Mouse (Mus musculus) heart, postnatal 0 days (tissue): ENCODE data around the gene Casp9. TPM values are rescaled to one million over a fixed set of nuclear protein-coding genes. Genes with fewer than 3 reads are reported as not detected.

Experiments
- ATAC-seq: fragments of 200-750 bp; cut with Nextera tagmentation; 2 replicates; pipeline ENCODE4 v1.8.0; 2017; ENCODE audit warnings: low read depth, moderate number of reproducible peaks, moderate library complexity; ENCODE audit not compliant: insufficient read depth
- DNase-seq: peaks from one replicate; pipeline ENCODE4 v3.0.0-alpha.2; 2016; ENCODE audit warnings: low spot score
- H3K27ac ChIP-seq: fragments of 300-500 bp; sonication (generic); 2 replicates; pipeline ENCODE4 v1.5.1; 2014; ENCODE audit warnings: low read depth, mild to moderate bottlenecking
- H3K27me3 ChIP-seq: fragments of 300-500 bp; sonication (generic); 2 replicates; pipeline ENCODE4 v1.6.1; 2014; ENCODE audit warnings: low read length, mixed read lengths; ENCODE audit not compliant: control insufficient read depth, insufficient read depth
- H3K36me3 ChIP-seq: fragments of 300-500 bp; sonication (generic); replicated peaks from 2 replicates; pipeline ENCODE4 v1.6.1; 2014; ENCODE audit warnings: low read length, mixed read lengths; ENCODE audit not compliant: control insufficient read depth, insufficient read depth
- H3K4me1 ChIP-seq: fragments of 300-500 bp; sonication (generic); 2 replicates; pipeline ENCODE4 v1.6.1; 2014; ENCODE audit warnings: antibody characterized with exemption; ENCODE audit not compliant: control insufficient read depth, insufficient read depth
- H3K4me2 ChIP-seq: fragments of 300-500 bp; sonication (generic); 2 replicates; pipeline ENCODE4 v1.6.1; 2014; ENCODE audit warnings: low read depth, mild to moderate bottlenecking, low read length, moderate library complexity
- H3K4me3 ChIP-seq: fragments of 300-500 bp; sonication (generic); 2 replicates; pipeline ENCODE4 v1.5.1; 2014; ENCODE audit warnings: low read depth, low read length
- H3K9ac ChIP-seq: fragments of 300-500 bp; sonication (generic); replicated peaks from 2 replicates; pipeline ENCODE4 v1.6.1; 2014; ENCODE audit warnings: low read depth, low read length, mixed read lengths
- H3K9me3 ChIP-seq: fragments of 300-500 bp; sonication (generic); replicated peaks from 2 replicates; pipeline ENCODE4 v1.6.1; 2016; ENCODE audit warnings: low read length; ENCODE audit not compliant: control insufficient read depth
- CTCF ChIP-seq: IDR thresholded peaks from 2 replicates; pipeline ENCODE4 v1.5.1; 2016; ENCODE audit warnings: antibody characterized with exemption, control low read depth, low read depth
- EP300 ChIP-seq: IDR thresholded peaks from 2 replicates; pipeline ENCODE4 v1.6.1; 2016; ENCODE audit warnings: antibody characterized with exemption, low read depth
- WGBS: fragments of 180-500 bp; shearing (Covaris S2); extraction: QIAGEN DNeasy Blood & Tissue Kit; methylation state at CpG from one replicate; pipeline ENCODE4 v1.1.7; 2014; 5-methylcytosine and 5-hydroxymethylcytosine counted together
- polyA plus RNA-seq: library from polyadenylated mRNA; unstranded; fragments of >200 nt; fragmentation: Nextera tagmentation; extraction: Ambion mirVana; gene quantifications from 2 replicates; pipeline ENCODE4 v1.2.1, GENCODE M21; 2015
- total RNA-seq: library from RNA; depleted of rRNA; stranded (reverse); fragments of >200 nt; gene quantifications from 2 replicates; pipeline ENCODE4 v1.2.3, GENCODE M21; 2014; ENCODE audit warnings: low replicate concordance

The Casp9 gene
- total and polyA plus RNA-seq, 2 experiments from 2014 or later: 12.8 to 26.0 TPM

DNA sequence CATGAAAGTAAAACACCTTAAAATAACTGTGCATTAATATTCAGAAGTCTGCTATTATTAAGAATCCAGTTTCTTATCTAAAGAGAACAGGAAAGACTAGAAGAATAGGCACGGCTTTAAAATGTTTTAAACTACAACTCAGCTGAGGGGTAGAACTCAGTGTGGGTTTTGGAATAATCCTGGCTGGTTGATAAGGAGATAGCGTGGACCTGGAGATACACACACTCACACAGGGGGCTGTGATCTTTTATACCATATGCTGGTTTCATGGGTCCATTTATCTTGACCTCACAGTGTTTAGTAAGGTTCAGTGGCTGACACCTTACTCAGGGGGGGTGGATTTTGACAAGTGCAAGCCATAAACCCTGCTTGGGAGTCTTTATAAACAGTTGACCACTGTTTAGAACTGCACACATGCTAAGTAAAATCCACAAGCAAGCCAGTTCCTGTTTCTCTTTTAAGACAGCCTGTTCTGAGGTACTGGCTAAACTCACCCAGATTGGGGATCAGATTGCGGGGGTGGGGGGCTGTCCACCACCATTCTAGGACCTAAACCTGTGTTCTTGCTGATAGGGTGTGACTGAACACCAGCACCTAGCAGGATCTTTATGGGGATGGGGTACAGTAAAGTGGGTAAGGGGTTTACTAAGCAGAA lies 3.7 kb upstream of the Casp9 start:
- ATAC-seq (no peak), DNase-seq (no peak)
- Histone ChIP-seq H3K27me3 (no peaks in the 10 kb centered on the region), H3K9ac (peak overlapping the region; percentile 93), H3K4me3 (peak overlapping the region; percentile 99), H3K4me1 (peaks cover 7% of the 10 kb centered on the region), H3K9me3 (no peaks in the 10 kb centered on the region), H3K36me3 (peaks cover 24% of the 10 kb centered on the region), H3K4me2 (peak overlapping the region; percentile 93), H3K27ac (peak overlapping the region; percentile 85)
- no peak for TF ChIP-seq CTCF
- no peak for TF ChIP-seq EP300
- WGBS: 41% methylated on average over 3 of the region's 3 CpGs

DNA sequence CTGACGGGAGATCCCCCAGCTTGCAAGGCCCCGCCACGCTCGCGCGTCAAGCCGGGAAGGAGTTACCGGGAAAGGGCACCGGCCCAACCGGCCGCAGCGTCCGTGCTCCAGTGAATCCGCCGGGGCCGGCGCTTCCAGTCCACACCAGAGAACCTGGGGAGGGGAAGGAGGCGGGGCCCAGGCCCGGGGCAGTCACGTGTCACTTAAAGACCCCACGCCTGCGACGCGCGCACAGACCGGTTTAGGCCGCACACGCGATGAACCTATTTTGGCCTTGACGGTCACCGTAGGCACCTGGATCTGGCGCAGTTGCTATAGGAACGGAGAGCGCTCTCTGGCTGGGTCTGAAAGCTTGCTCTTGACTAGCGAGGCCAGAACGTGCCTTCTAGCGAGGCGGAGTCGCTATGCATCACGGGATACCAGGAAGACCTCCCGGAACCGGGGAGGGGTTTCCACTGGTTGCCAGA lies 2.9 kb upstream of the Casp9 start, which contains the start of gene Dnajc16:
TSS of gene Dnajc16 (minus strand) at position 408 of the 467 bp plus-strand sequence.
- TF ChIP-seq EP300 (peak; percentile 77; the same call in 1 of the 2 replicates), CTCF (peak; percentile 9)
- peak within 1 kb of the TSS; percentile 99 for H3K4me3 ChIP-seq
- peaks cover 7% of the 10 kb centered on the region for H3K4me1 ChIP-seq
- H3K36me3 ChIP-seq: peaks cover 16% of the 10 kb centered on the region
- peak; percentile 99 for DNase-seq
- no peaks in the 10 kb centered on the region for H3K9me3 ChIP-seq
- peak within 1 kb of the TSS; percentile 93 for H3K4me2 ChIP-seq
- WGBS: under 1% methylated on average over 42 of the region's 42 CpGs
- no peaks in the 10 kb centered on the region for H3K27me3 ChIP-seq
- ATAC-seq: peak; percentile 86
- peak within 1 kb of the TSS; percentile 85 for H3K27ac ChIP-seq
- peak within 1 kb of the TSS; percentile 93 for H3K9ac ChIP-seq

DNA sequence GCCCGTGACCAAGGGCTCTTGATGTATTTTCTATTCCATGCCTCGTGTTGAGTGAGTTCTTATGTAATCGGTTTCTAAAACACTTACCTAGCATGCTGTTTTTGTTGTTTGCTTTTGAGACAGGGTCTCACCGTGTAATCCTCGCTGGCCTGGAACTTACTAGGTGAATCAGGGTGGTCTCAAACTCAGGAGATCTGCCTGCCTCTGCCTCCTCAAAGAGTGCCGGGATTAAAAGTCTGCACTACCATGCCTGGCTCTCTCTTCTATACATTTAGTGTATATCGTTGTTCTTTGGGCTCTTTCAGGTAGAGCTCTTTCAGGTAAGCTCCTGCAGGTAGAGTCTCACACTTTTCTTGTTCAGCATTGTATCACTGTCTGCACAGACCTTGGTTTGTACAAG lies 1.9 kb upstream of the Casp9 start:
- H3K27me3 ChIP-seq: no peaks in the 10 kb centered on the region
- H3K4me3 ChIP-seq: no peak overlapping the region
- TF ChIP-seq CTCF (no peak), EP300 (no peak)
- DNase-seq (no peak), ATAC-seq (no peak)
- H3K27ac ChIP-seq: no peak overlapping the region
- no peak overlapping the region for H3K9ac ChIP-seq
- H3K4me1 ChIP-seq: peaks cover 7% of the 10 kb centered on the region
- no peak overlapping the region for H3K4me2 ChIP-seq
- H3K9me3 ChIP-seq: no peaks in the 10 kb centered on the region
- 89% methylated on average over 7 of the region's 7 CpGs for WGBS
- H3K36me3 ChIP-seq: peaks cover 9% of the 10 kb centered on the region; the same call in 1 of the 2 replicates

DNA sequence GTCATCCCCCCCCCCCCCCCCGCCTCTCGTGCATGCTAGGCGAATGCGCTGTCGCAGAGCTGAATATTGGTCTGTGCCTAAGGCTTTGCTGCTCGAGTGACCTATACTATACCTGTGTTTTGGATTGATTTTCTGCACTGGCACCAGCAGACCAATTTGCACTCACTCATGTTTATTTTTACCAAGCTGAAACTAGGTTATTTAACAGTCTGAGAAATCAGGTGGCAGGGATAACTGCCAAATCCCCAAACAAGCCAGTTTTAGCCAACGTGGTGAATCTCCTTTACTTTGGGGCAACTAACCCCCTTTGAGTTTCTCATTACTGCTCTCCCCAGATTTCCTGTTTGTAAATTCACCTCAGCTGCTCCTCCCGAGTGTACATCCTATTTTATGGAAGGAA lies 1.5 kb upstream of the Casp9 start:
- no peak overlapping the region for H3K4me2 ChIP-seq
- TF ChIP-seq EP300 (no peak), CTCF (no peak)
- H3K36me3 ChIP-seq: peaks cover 11% of the 10 kb centered on the region; the same call in 1 of the 2 replicates
- no peak for ATAC-seq
- H3K27ac ChIP-seq: no peak overlapping the region
- H3K4me1 ChIP-seq: peaks cover 7% of the 10 kb centered on the region
- WGBS: 83% methylated on average over 8 of the region's 8 CpGs
- H3K4me3 ChIP-seq: no peak overlapping the region
- DNase-seq: no peak
- no peak overlapping the region for H3K9ac ChIP-seq
- no peaks in the 10 kb centered on the region for H3K27me3 ChIP-seq
- H3K9me3 ChIP-seq: no peaks in the 10 kb centered on the region

DNA sequence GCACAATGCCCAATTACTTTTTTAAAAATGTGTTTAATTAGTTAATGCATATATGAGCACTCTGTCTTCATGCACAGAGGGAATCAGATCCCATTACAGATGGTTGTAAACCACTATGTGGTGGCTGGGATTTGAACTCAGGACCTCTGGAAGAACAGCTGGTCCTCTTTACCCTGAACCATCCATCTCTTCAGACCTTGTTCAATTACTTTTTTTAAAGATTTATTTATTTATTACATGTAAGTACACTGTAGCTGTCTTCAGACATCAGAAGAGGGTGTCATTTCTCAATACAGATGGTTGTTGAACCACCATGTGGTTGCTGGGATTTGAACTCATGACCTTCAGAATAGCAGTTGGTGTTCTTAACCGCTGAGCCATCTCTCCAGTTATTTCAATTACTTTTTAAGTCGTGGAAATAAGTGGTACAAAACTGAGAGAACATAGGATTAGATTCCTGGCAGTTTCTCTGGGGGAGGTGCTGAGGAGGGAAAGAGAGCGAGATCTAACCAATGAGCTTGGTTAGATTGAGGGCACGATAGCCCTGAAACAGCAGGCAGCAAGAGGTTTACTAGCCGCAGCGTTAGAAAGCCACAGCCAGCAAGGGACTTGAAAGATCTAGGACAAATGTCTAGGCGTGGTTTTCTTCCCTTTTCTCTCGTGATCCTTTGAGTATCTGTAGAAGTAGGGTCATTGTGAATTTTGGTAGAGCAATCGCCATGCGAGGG lies 694 bp upstream of the Casp9 start:
- Histone ChIP-seq H3K27ac (peak overlapping the region; percentile 88), H3K9me3 (no peaks in the 10 kb centered on the region), H3K4me3 (peak overlapping the region; percentile 65), H3K9ac (0 out of 2 replicates have a peak overlapping the region, but pooled peaks have one; percentile 57), H3K4me1 (peaks cover 7% of the 10 kb centered on the region), H3K36me3 (peaks cover 14% of the 10 kb centered on the region), H3K4me2 (peak overlapping the region; percentile 67), H3K27me3 (no peaks in the 10 kb centered on the region)
- TF ChIP-seq EP300 (no peak), CTCF (no peak)
- DNase-seq (no peak), ATAC-seq (no peak)
- 12% methylated on average over 10 of the region's 10 CpGs for WGBS
